Comparison of ENCODE assay signal across 8 mouse cellular contexts in the genomic region with DNA sequence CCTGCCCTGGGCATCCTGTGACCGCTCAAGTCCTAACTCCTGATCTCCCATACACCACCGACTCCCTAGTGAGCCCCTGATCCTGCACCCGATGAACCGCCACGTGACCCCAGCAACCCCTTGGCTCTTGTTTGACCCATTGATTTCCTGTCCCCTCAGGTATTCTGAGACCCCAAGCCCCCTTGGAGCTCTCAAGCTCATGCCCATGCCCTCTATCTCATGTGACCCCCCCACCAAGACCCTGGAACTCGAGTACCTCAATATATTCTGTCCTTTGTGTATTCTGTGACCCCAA. TPM values are rescaled to one million over a fixed set of nuclear protein-coding genes. Genes with fewer than 3 reads are reported as not detected.
DNase-seq lines count a peak whose midpoint lies in the region; ATAC-seq and TF ChIP-seq lines count a peak whose summit lies in the region.

No protein-coding gene starts in this region.

- H3K36me3 ChIP-seq in G1E (replicated peaks): peaks cover 44% of the 10 kb centered on the region
- no peaks in the 10 kb centered on the region for H3K36me3 ChIP-seq in forebrain, embryonic 15.5 days
- H3K36me3 ChIP-seq in liver, postnatal 0 days (replicated peaks; ENCODE audit: insufficient read depth, low read length): no peaks in the 10 kb centered on the region

- H3K4me1 ChIP-seq in G1E (ENCODE audit: insufficient read depth, low read depth, low read length): peaks cover 69% of the 10 kb centered on the region
- peaks cover 53% of the 10 kb centered on the region for H3K4me1 ChIP-seq in forebrain, embryonic 15.5 days
- H3K4me1 ChIP-seq in liver, postnatal 0 days (ENCODE audit: insufficient read depth): peaks cover 44% of the 10 kb centered on the region

- H3K27me3 ChIP-seq in G1E (ENCODE audit: insufficient read depth, low read length): peaks cover 26% of the 10 kb centered on the region; the same call in 1 of the 2 replicates
- H3K27me3 ChIP-seq in forebrain, embryonic 15.5 days: peaks cover 4% of the 10 kb centered on the region; the same call in 1 of the 2 replicates
- peaks cover 6% of the 10 kb centered on the region; the same call in 1 of the 2 replicates for H3K27me3 ChIP-seq in liver, postnatal 0 days (ENCODE audit: insufficient read depth, low read length)

- DNase-seq in kidney, adult 18-20 months: peak; percentile 19
- no peak for DNase-seq in kidney, adult 11 months
- DNase-seq in G1E (ENCODE audit: low spot score): no peak
- DNase-seq in liver, postnatal 0 days: no peak
- no peak for DNase-seq in left cerebral cortex, postnatal 25 days (ENCODE audit: low spot score in 2 of 2)
- no peak for DNase-seq in gastrocnemius, adult 8-10 months (ENCODE audit: low spot score in 2 of 2)

- H3K4me2 ChIP-seq in forebrain, embryonic 15.5 days (replicated peaks): peak overlapping the region; percentile 63
- peak overlapping the region; percentile 88 for H3K4me2 ChIP-seq in liver, postnatal 0 days (ENCODE audit: low read depth, low read length)

- H3K9ac ChIP-seq in forebrain, embryonic 15.5 days (replicated peaks): peak overlapping the region; percentile 71
- peak overlapping the region; percentile 83 for H3K9ac ChIP-seq in liver, postnatal 0 days (replicated peaks)

- 0 out of 2 replicates have a peak, but pooled peaks cover 2% of the 10 kb centered on the region for H3K9me3 ChIP-seq in G1E (replicated peaks)
- no peaks in the 10 kb centered on the region for H3K9me3 ChIP-seq in forebrain, embryonic 15.5 days
- H3K9me3 ChIP-seq in liver, postnatal 0 days (ENCODE audit: low read length): no peaks in the 10 kb centered on the region

- H3K4me3 ChIP-seq in G1E (ENCODE audit: low read depth, low read length): peak overlapping the region; percentile 76
- peak overlapping the region; percentile 58 for H3K4me3 ChIP-seq in forebrain, embryonic 15.5 days
- peak overlapping the region; percentile 74 for H3K4me3 ChIP-seq in liver, postnatal 0 days (ENCODE audit: low read depth, low read length)

- ATAC-seq in G1E (ENCODE audit: extremely low read depth, insufficient number of reproducible peaks, low FRiP score, poor library complexity, severe bottlenecking): no peak
- no peak for ATAC-seq in forebrain, embryonic 15.5 days (replicated peaks)
- ATAC-seq in liver, postnatal 0 days: no peak
- ATAC-seq in megakaryocyte-erythroid progenitor cell, adult 5-6 weeks (replicated peaks; ENCODE audit: low FRiP score, low TSS enrichment, poor library complexity, severe bottlenecking): no peak

- WGBS in forebrain, embryonic 15.5 days: 21% methylated on average over 6 of the region's 6 CpGs
- WGBS in liver, postnatal 0 days (ENCODE audit: insufficient replicate concordance): 13% methylated on average over 6 of the region's 6 CpGs

- peak overlapping the region; percentile 70; the same call in 1 of the 2 replicates for H3K27ac ChIP-seq in forebrain, embryonic 15.5 days (replicated peaks)
- peak overlapping the region; percentile 96; the same call in 1 of the 2 replicates for H3K27ac ChIP-seq in liver, postnatal 0 days (ENCODE audit: low read depth)

- no peak for TF ChIP-seq CTCF in G1E (IDR thresholded peaks at IDR 0.05; ENCODE audit: low read depth, low read length)
- no peak for TF ChIP-seq CTCF in liver, postnatal 0 days (IDR thresholded peaks at IDR 0.05; ENCODE audit: low read depth)

- intact Hi-C loops in left cerebral cortex, postnatal 25 days (cut with DNase I): no loop called here

- TF ChIP-seq EP300 in liver, postnatal 0 days (IDR thresholded peaks at IDR 0.05; ENCODE audit: low read depth): no peak

RNA-seq across cellular contexts. Expression of gene Ssbp4, which starts 1.1 kb away (rescaled TPM):
- 21.7 and 31.0 TPM in 2 replicates for total RNA-seq in G1E (2014; fragmentation: Nextera tagmentation)
- 51.7 and 114 TPM in 2 replicates for total RNA-seq in G1E (2017)
- 606 and 1,025 TPM in 2 replicates for polyA plus RNA-seq in G1E (2012)
- polyA plus RNA-seq in forebrain, embryonic 15.5 days (2015; fragmentation: Nextera tagmentation; extraction: Ambion mirVana): 114 TPM in 2 replicates
- polyA plus RNA-seq in liver, postnatal 0 days (2015; fragmentation: Nextera tagmentation; extraction: Ambion mirVana): 32.5 and 35.4 TPM in 2 replicates
- 100 to 1,000 TPM; 242 to 257 TPM for total RNA-seq in left cerebral cortex, postnatal 25 days (2021)
- total RNA-seq in gastrocnemius, adult 8-10 months (2022): 10 to 100 TPM in 3 of 4 experiments, 1 to 10 TPM in 1; 8.5 to 19.2 (median 10.4) TPM
- total RNA-seq in megakaryocyte-erythroid progenitor cell, adult 5-6 weeks (2014; fragmentation: Nextera tagmentation): 39.7 and 83.5 TPM in 2 replicates
- total RNA-seq in megakaryocyte-erythroid progenitor cell, adult 5-6 weeks (2017): 77.5 and 98.5 TPM in 2 replicates

RNA-seq across cellular contexts. Expression of gene Lrrc25, which starts 8.4 kb away (rescaled TPM):
- total RNA-seq in G1E (2014; fragmentation: Nextera tagmentation) (1.3 and 2.6 TPM in 2 replicates), G1E (2017) (1.2 and 1.6 TPM in 2 replicates)
- 1.6 and 1.7 TPM in 2 replicates for polyA plus RNA-seq in G1E (2012)
- polyA plus RNA-seq in forebrain, embryonic 15.5 days (2015; fragmentation: Nextera tagmentation; extraction: Ambion mirVana): 0.74 and 1.3 TPM in 2 replicates
- polyA plus RNA-seq in liver, postnatal 0 days (2015; fragmentation: Nextera tagmentation; extraction: Ambion mirVana): 9.8 and 10.4 TPM in 2 replicates
- 1 to 10 TPM in 1 of 2 experiments, under 1 TPM in 1; 0.37 to 1.2 TPM for total RNA-seq in left cerebral cortex, postnatal 25 days (2021)
- total RNA-seq in gastrocnemius, adult 8-10 months (2022): under 1 TPM in 3 of 4 experiments, not detected in 1; 0.17 to 0.49 (median 0.22) TPM
- 0.37 and 0.69 TPM in 2 replicates for total RNA-seq in megakaryocyte-erythroid progenitor cell, adult 5-6 weeks (2014; fragmentation: Nextera tagmentation)
- 0.15 and 0.61 TPM in 2 replicates for total RNA-seq in megakaryocyte-erythroid progenitor cell, adult 5-6 weeks (2017)

RNA-seq across cellular contexts. Expression of gene Isyna1, which starts 13.4 kb away (rescaled TPM):
- 22.9 and 24.4 TPM in 2 replicates for total RNA-seq in G1E (2014; fragmentation: Nextera tagmentation)
- total RNA-seq in G1E (2017): 35.8 and 36.8 TPM in 2 replicates
- 141 and 157 TPM in 2 replicates for polyA plus RNA-seq in G1E (2012)
- polyA plus RNA-seq in forebrain, embryonic 15.5 days (2015; fragmentation: Nextera tagmentation; extraction: Ambion mirVana): 116 TPM in 2 replicates
- 18.8 and 21.6 TPM in 2 replicates for polyA plus RNA-seq in liver, postnatal 0 days (2015; fragmentation: Nextera tagmentation; extraction: Ambion mirVana)
- total RNA-seq in left cerebral cortex, postnatal 25 days (2021): 10 to 100 TPM; 51.9 to 52.1 TPM
- total RNA-seq in gastrocnemius, adult 8-10 months (2022): 1 to 10 TPM; 1.9 to 3.4 (median 2.4) TPM
- 74.1 and 91.0 TPM in 2 replicates for total RNA-seq in megakaryocyte-erythroid progenitor cell, adult 5-6 weeks (2014; fragmentation: Nextera tagmentation)
- total RNA-seq in megakaryocyte-erythroid progenitor cell, adult 5-6 weeks (2017): 36.5 and 51.5 TPM in 2 replicates

RNA-seq across cellular contexts. Expression of gene Gdf15, which starts 24.7 kb away (rescaled TPM):
- total RNA-seq in G1E (2014; fragmentation: Nextera tagmentation) (not detected in 2 replicates), G1E (2017) (not detected in 2 replicates)
- 0.03 and 0.06 TPM in 2 replicates for polyA plus RNA-seq in G1E (2012)
- not detected in 2 replicates for polyA plus RNA-seq in forebrain, embryonic 15.5 days (2015; fragmentation: Nextera tagmentation; extraction: Ambion mirVana)
- polyA plus RNA-seq in liver, postnatal 0 days (2015; fragmentation: Nextera tagmentation; extraction: Ambion mirVana): 2.1 and 2.3 TPM in 2 replicates
- total RNA-seq in left cerebral cortex, postnatal 25 days (2021): not detected
- under 1 TPM in 1 of 4 experiments, not detected in 3; 0.24 TPM for total RNA-seq in gastrocnemius, adult 8-10 months (2022)
- total RNA-seq in megakaryocyte-erythroid progenitor cell, adult 5-6 weeks (2014; fragmentation: Nextera tagmentation): not detected in 2 replicates
- total RNA-seq in megakaryocyte-erythroid progenitor cell, adult 5-6 weeks (2017): not detected in 2 replicates

RNA-seq across cellular contexts. Expression of gene Pgpep1, which starts 52.6 kb away (rescaled TPM):
- total RNA-seq in G1E (2014; fragmentation: Nextera tagmentation) (16.6 and 23.1 TPM in 2 replicates), G1E (2017) (9.4 and 9.5 TPM in 2 replicates)
- polyA plus RNA-seq in G1E (2012): 3.1 and 3.3 TPM in 2 replicates
- 63.6 and 70.2 TPM in 2 replicates for polyA plus RNA-seq in forebrain, embryonic 15.5 days (2015; fragmentation: Nextera tagmentation; extraction: Ambion mirVana)
- polyA plus RNA-seq in liver, postnatal 0 days (2015; fragmentation: Nextera tagmentation; extraction: Ambion mirVana): 31.0 and 32.2 TPM in 2 replicates
- 10 to 100 TPM; 12.7 to 18.1 TPM for total RNA-seq in left cerebral cortex, postnatal 25 days (2021)
- total RNA-seq in gastrocnemius, adult 8-10 months (2022): 10 to 100 TPM; 13.6 to 19.0 (median 15.7) TPM
- total RNA-seq in megakaryocyte-erythroid progenitor cell, adult 5-6 weeks (2014; fragmentation: Nextera tagmentation): 6.3 and 8.8 TPM in 2 replicates
- 4.6 and 5.1 TPM in 2 replicates for total RNA-seq in megakaryocyte-erythroid progenitor cell, adult 5-6 weeks (2017)

Comparison
In these comparisons a context has a peak if more than half of its experiments do, and no peak if none do; other contexts are left out.
1. RNA of gene Isyna1, which starts 13.4 kb away (total RNA-seq): 36.5 to 91.0 TPM in megakaryocyte-erythroid progenitor cell, adult 5-6 weeks, 51.9 to 52.1 TPM in left cerebral cortex, postnatal 25 days and 22.9 to 36.8 TPM in G1E; 1.9 to 3.4 TPM in gastrocnemius, adult 8-10 months; every median in the first group is over 4 times any median in the second.
2. Peak in every context shown above with its lines, with median percentiles within 50 percentile points of each other: H3K4me3 ChIP-seq.